Mouse (Mus musculus): ENCODE measurements around the gene Ksr1.

Ksr1 gene

GRCm38 (mm10) chr11:79146331-79146767 is at the start of gene Ksr1:
Ksr1 (minus strand) TSS chr11:79146407.
- peak; percentile 86 for DNase-seq

GRCm38 (mm10) chr11:79192176-79192575 is 46.0 kb upstream of the Ksr1 start:
- DNase-seq: no peak

DNA sequence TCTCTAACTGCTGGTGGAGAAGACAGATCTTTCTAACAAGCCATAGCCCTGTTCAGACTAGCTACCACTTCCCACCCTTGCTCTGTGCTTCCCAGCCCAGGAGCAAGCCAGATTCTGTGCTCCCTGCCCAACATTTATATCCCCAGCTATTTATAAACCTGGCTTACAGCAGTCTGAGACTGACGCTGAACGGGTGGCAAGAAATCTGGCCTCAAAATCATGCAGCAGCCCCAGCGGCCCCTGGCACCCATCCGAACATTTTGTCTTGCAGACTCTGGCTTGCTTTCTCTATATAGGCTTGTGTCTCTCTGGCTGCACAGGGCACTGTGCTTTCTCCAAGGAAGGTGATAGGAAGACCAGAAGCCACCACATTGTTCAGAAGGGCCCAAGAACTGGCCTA is 45.0 kb upstream of the Ksr1 start:
- DNase-seq: no peak

GRCm38 (mm10) chr11:79190257-79190656 is 44.0 kb upstream of the Ksr1 start:
- no peak for DNase-seq

DNA sequence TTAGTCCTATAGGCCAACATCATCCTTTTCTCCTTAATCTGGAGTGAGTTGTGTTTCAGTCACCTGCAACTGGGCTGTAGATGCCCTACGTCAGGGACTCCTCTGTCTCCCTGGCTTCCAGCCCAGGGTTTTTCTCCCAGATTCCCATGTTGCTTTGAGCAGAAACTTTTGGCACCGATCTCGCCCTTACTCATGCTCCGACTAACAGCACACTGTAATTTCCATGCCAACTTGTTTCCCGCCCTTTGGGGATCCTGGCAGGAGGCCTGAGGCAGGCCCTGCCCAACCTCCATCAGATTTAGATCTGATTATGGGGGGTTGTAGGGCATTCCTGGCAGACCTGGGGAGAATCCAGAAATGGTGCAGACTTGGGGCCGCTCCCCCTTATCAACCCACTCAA is 42.0 kb upstream of the Ksr1 start:
- DNase-seq: peak; percentile 32

GRCm38 (mm10) chr11:79187291-79187690 is 41.1 kb upstream of the Ksr1 start:
- DNase-seq: no peak

GRCm38 (mm10) chr11:79185683-79186082 is 39.5 kb upstream of the Ksr1 start:
- DNase-seq: no peak

GRCm38 (mm10) chr11:79184126-79184888 is 38.1 kb upstream of the Ksr1 start:
- no peak for DNase-seq

- no peak for DNase-seq
Observed at GRCm38 (mm10) chr11:79183400-79183799, 37.2 kb upstream of the Ksr1 start.

DNA sequence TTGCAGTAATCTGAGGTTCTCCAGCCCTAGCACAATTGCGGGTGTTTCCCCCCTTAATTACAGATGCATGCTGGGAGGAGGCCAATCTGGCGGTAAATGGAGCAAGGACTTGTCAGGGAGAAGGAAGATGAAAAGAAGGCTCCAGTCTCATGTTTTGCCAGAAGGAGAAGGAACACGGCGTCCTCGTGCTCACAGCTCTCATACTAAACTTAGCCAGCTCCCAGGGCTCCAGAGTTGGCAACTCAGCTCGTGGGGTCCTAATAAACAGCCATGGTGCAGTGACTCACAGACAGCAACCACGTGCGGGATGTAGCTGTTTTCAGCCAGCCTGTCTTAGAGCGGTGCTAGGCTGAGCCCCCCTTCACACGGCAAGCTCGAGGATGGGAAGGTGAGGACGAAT is 36.7 kb upstream of the Ksr1 start:
- no peak for DNase-seq

- no peak for DNase-seq
Observed at GRCm38 (mm10) chr11:79181914-79182313, 35.7 kb upstream of the Ksr1 start.

DNA sequence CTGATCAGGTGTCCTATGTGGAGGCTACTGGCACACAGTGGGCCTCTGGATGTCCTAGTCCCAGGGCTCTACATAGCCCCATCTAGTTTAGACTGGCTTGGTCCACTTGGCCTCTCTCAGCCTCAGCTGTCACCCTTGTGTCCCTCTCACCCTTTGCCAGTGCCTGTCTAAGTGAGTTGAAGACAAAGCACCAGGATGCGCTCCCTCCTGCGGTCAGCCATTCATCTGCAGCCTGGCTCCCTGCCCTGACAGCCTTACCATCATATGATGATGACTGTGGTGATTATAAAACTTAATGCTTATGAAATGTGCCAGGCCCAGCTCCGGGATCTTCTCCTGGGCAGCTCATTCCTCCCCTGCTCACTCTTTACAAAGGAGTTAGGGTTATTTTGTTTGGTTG is 30.5 kb upstream of the Ksr1 start:
- no peak for DNase-seq

DNA sequence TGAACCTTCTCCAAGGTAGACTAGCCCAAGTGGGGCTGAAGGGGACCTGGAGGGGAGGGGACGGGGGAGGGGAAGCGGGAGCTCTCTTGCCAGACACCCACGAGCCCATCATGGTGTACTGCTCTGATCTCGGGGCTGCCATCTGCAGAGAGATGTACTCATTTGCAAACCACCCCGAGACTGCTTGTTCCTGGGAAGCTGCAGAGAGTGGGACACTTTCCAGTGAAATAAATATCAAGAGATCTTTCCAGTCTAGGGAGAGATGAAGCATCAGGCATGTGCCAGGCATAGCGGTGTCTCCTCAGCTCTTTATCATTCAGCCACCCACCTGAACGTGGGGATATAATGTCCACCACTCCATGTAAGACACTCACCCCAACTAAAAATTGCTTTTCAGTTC is 25.8 kb upstream of the Ksr1 start:
- no peak for DNase-seq

- no peak for DNase-seq
Observed at GRCm38 (mm10) chr11:79166582-79167300, 20.5 kb upstream of the Ksr1 start.

- DNase-seq: no peak
Observed at GRCm38 (mm10) chr11:79161077-79161758, 15.0 kb upstream of the Ksr1 start.

DNA sequence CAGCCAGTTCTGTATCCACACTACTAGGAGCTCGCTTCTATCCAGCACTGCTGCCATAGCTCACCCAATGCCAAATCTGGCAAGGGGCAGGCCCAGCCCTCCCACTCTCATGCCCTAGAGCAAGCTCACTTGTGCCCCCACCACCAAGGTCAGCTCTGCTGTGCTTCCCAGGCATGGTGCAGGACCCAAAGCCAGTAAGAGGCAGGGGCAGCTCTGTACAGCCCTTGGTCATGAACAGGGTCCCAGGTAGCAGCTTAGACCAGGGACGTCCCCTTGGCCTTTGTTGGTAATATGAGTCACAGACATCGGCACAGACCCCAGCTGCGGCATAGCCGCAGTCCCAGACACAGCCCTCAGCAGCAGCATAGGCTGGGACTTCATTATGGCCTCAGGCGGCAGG is 13.9 kb upstream of the Ksr1 start:
- no peak for DNase-seq

GRCm38 (mm10) chr11:79157729-79158128 is 11.5 kb upstream of the Ksr1 start:
- no peak for DNase-seq

DNA sequence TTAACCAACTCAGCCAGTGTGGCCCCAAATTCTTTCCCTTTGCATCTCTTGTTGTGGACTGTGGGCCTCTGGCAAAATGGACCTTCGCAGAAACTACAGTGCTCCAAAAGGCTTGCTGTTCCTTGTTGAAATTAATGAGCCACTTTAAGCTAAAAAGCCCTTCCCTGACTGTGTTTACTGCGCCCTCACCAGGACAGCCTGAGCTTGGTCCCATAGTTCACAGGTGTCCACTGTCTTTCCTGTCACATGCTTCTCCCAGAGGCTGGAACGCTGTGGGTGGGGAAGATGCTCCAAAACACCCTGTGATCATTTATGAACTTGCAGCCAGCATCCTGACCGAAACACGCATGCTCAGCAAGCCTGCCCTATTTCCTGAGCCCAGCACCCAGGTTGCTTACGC is 9.1 kb upstream of the Ksr1 start:
- no peak for DNase-seq

GRCm38 (mm10) chr11:79152696-79153095 is 6.5 kb upstream of the Ksr1 start:
- DNase-seq: no peak

- no peak for DNase-seq
Observed at GRCm38 (mm10) chr11:79151874-79152273, 5.7 kb upstream of the Ksr1 start.

DNA sequence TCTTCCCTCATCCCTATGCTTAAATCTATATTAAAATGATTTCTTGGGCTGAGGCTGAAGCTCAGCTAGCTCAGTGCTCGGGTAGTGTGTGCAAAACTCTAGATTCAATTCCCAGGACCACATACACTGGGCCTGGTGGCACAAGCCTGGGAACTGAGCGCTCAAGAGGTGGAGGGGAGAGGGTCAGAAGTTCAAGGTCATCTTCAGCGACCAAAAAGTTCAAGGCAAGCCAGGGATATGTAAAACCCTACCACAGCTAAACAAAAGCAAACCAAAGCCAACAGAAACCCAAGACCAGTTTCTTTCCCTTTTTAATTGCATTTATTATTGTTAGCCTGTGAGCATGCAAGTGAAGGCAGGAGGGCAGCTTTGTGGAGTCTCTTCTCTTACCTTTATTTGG is 4.1 kb upstream of the Ksr1 start:
- no peak for DNase-seq

GRCm38 (mm10) chr11:79149295-79149694 is 3.1 kb upstream of the Ksr1 start:
- no peak for DNase-seq

- no peak for DNase-seq
Observed at GRCm38 (mm10) chr11:79148783-79149182, 2.6 kb upstream of the Ksr1 start.

Data from cerebellum, adult 8-10 months (tissue).